Mouse (Mus musculus) cortical plate, adult 2 months (tissue): ENCODE measurements at regions not wholly inside any gene's neighbourhood (a gene's known extent, or its start where the extent isn't known, plus 50 kb on each side); places are given as distances from the start of the nearest gene placed in this dataset.

Experiments
- CTCF ChIP-seq: fragments of 200-500 bp; IDR thresholded peaks from 2 replicates; pipeline ENCODE4 v1.5.1; 2011; ENCODE audit warnings: mild to moderate bottlenecking, control low read depth, low read length; ENCODE audit not compliant: insufficient read depth; ENCODE audit errors: extremely low read depth
- POLR2A ChIP-seq: fragments of 200-500 bp; IDR thresholded peaks from 2 replicates; pipeline ENCODE4 v1.6.1; 2011; ENCODE audit warnings: mild to moderate bottlenecking, low read length, control low read depth; ENCODE audit not compliant: insufficient read depth; ENCODE audit errors: extremely low read depth

- TF ChIP-seq POLR2A = no peak
- no peak for TF ChIP-seq CTCF
Measured at GRCm38 (mm10) chr14:17172330-17173110, 353.6 kb upstream of the Rarb start.
